Mouse (Mus musculus) spleen, adult 2 months (tissue): Measurements from ENCODE around the gene Limk1.

Source experiments
- CTCF ChIP-seq: fragments of 200-500 bp; IDR thresholded peaks from 2 replicates; pipeline ENCODE4 v1.5.1; 2011; ENCODE audit warnings: mild to moderate bottlenecking, inconsistent platforms; ENCODE audit not compliant: insufficient read depth, insufficient read length, insufficient replicate concordance; ENCODE audit errors: extremely low read depth
- POLR2A ChIP-seq: fragments of 200-500 bp; IDR thresholded peaks from 2 replicates; pipeline ENCODE4 v1.6.1; 2011; ENCODE audit warnings: low read depth, low read length, inconsistent platforms

- TF ChIP-seq POLR2A: no peak
- TF ChIP-seq CTCF: no peak
Observed at GRCm38 (mm10) chr5:134680238-134680637, 8.2 kb downstream of the Limk1 start.
